Mouse (Mus musculus) bone marrow, adult 2 months (tissue): Measurements from ENCODE around the gene Ift81. TPM values are rescaled to one million over a fixed set of nuclear protein-coding genes. Genes with fewer than 3 reads are reported as not detected.
A peak's percentile ranks its signal among the peaks of the same experiment; 100 is the strongest.

Experiments used
- H3K27ac ChIP-seq: fragments of 200-500 bp; 2 replicates; pipeline ENCODE4 v1.5.1; 2012; ENCODE audit warnings: low read depth, mild to moderate bottlenecking, control low read depth, inconsistent platforms, low read length; ENCODE audit not compliant: control insufficient read depth, poor library complexity, insufficient read depth
- H3K4me1 ChIP-seq: fragments of 200-500 bp; 2 replicates; pipeline ENCODE4 v1.6.1; 2011; ENCODE audit warnings: low read length; ENCODE audit not compliant: control insufficient read depth, insufficient read depth
- H3K4me3 ChIP-seq: fragments of 200-500 bp; replicated peaks from 2 replicates; pipeline ENCODE3; 2011; ENCODE audit warnings: mild to moderate bottlenecking, low read depth, low read length, control low read depth; ENCODE audit not compliant: control insufficient read depth
- CTCF ChIP-seq: fragments of 200-500 bp; IDR thresholded peaks from 2 replicates; pipeline ENCODE4 v1.5.1; 2011; ENCODE audit warnings: low read length, control low read depth; ENCODE audit not compliant: control insufficient read depth, insufficient read depth
- POLR2A ChIP-seq: fragments of 200-500 bp; IDR thresholded peaks from 2 replicates; pipeline ENCODE4 v1.6.1; 2011; ENCODE audit warnings: low read depth, mild to moderate bottlenecking, control low read depth, low read length, borderline replicate concordance; ENCODE audit not compliant: control insufficient read depth
- WGBS: fragments of 180-500 bp; shearing (Covaris S2); methylation state at CpG from one replicate; pipeline ENCODE4 v1.1.7; 2018; 5-methylcytosine and 5-hydroxymethylcytosine counted together
- polyA plus RNA-seq: library from polyadenylated mRNA; stranded (reverse); fragments of >200 nt; gene quantifications from 2 replicates; pipeline ENCODE4 v1.2.4, GENCODE M21; 2011; ENCODE audit warnings: low replicate concordance; ENCODE audit not compliant: missing spikeins, insufficient read depth, insufficient read length

Ift81 gene
- polyA plus RNA-seq = 0.86 and 2.1 TPM in 2 replicates

GRCm38 (mm10) chr5:122613908-122614732, at the start of gene Ift81:
Ift81 (minus strand) TSS chr5:122614518.
- 4% methylated on average over 66 of the region's 67 CpGs for WGBS
- TF ChIP-seq CTCF (no peak), POLR2A (no peak)
- peak within 1 kb of the TSS; percentile 51 for H3K4me3 ChIP-seq
- H3K27ac ChIP-seq = no peak within 1 kb of the TSS; the same call in 1 of the 2 replicates
- no peaks in the 10 kb centered on the region; the same call in 1 of the 2 replicates for H3K4me1 ChIP-seq

GRCm38 (mm10) chr5:122662501-122662900, 48.2 kb upstream of the Ift81 start:
- no peak overlapping the region for H3K4me3 ChIP-seq
- TF ChIP-seq CTCF (no peak), POLR2A (no peak)
- no peak overlapping the region for H3K27ac ChIP-seq
- WGBS = 58% methylated on average over 6 of the region's 6 CpGs
- H3K4me1 ChIP-seq = no peaks in the 10 kb centered on the region

- TF ChIP-seq CTCF (no peak), POLR2A (no peak)
- no peak overlapping the region for H3K4me3 ChIP-seq
- WGBS = 82% methylated on average over 12 of the region's 12 CpGs
Measured at GRCm38 (mm10) chr5:122656808-122657207, 42.5 kb upstream of the Ift81 start.

DNA sequence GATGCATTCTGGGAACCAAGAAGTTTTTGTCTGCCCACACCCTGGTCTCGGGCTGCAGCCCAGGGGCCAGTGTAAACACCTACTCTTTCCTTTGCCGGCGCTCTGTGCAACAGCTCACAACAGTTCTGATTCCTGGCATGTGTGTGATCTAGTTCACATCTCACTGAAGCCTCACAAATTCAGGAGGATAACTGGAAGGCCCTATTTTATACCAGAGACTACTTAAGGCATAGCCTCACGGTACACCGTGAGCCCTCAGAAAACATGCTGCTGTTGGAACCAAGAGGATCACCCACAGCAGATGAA, 39.9 kb upstream of the Ift81 start:
- no peak overlapping the region for H3K4me3 ChIP-seq
- WGBS = 77% methylated on average over 5 of the region's 5 CpGs
- H3K4me1 ChIP-seq = peaks cover 4% of the 10 kb centered on the region; the same call in 1 of the 2 replicates
- no peak for TF ChIP-seq POLR2A
- no peak for TF ChIP-seq CTCF
- H3K27ac ChIP-seq = no peak overlapping the region

More at GRCm38 (mm10) chr5:122656808-122657207, 42.5 kb upstream of the Ift81 start:
- no peak overlapping the region for H3K27ac ChIP-seq
- H3K4me1 ChIP-seq = peaks cover 4% of the 10 kb centered on the region; the same call in 1 of the 2 replicates

DNA sequence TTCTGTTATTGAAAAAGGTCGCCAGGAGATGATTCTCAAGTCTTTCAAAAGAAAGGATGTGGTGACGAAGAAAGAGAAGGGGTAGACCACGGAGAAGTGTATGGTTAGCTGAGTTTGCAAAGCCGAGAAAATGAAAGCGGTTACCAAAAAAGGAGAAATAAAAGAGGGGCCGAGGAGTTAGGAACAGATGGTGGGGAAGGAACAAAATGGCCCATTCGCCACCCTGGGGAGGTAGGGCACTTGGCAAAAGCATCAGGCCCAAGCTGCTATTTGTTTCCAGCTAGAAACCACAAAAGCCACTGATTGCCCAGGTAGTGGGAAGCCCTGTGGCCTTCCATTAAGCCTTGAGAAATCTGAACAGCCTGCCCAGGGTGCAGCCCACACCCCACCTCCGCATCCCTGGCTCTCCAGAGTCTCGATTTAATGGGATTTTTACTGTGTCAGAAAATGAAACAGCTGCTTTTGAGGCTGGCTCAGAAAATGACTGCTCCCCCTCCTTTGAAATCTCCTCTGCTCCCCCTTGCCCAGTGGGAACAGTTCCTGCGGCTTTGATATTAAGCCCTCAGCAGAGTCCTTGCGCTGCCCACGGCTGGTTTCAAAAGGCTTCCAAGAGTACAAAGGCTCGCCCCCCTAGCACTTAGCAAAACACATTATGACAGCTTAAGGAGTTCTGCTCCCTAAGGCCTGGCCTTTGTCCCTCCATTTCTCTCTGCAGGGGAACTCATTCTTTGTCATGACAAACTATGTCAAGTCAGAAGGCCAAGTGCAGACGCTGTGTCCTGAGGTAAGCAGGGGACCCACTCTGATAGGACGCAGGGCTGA, 39.3 kb upstream of the Ift81 start:
- no peak for TF ChIP-seq CTCF
- TF ChIP-seq POLR2A = no peak
- H3K27ac ChIP-seq = 0 out of 2 replicates have a peak overlapping the region, but pooled peaks have one; percentile 7
- WGBS = 23% methylated on average over 15 of the region's 15 CpGs
- peak overlapping the region; percentile 23 for H3K4me3 ChIP-seq
- peaks cover 4% of the 10 kb centered on the region; the same call in 1 of the 2 replicates for H3K4me1 ChIP-seq

DNA sequence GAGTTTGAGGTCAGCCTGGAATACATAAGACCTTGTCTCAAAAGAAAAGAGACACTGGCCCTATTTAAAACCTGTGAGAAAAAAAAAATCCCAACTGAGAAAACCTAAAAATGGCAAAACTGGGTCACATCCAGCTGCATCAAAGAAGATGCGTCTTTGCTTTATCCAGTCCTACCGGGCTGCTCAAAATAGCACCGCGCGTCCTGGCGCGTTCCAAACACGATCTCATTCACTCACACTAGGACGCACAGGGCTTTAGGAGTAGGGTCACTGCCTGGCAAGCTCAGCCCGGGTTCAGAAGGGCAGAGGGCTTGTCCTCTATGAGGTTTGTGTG, 38.8 kb upstream of the Ift81 start:
- Histone ChIP-seq H3K27ac (no peak overlapping the region), H3K4me3 (peak overlapping the region; percentile 23), H3K4me1 (peaks cover 4% of the 10 kb centered on the region; the same call in 1 of the 2 replicates)
- TF ChIP-seq POLR2A = no peak
- WGBS = 10% methylated on average over 10 of the region's 10 CpGs

DNA sequence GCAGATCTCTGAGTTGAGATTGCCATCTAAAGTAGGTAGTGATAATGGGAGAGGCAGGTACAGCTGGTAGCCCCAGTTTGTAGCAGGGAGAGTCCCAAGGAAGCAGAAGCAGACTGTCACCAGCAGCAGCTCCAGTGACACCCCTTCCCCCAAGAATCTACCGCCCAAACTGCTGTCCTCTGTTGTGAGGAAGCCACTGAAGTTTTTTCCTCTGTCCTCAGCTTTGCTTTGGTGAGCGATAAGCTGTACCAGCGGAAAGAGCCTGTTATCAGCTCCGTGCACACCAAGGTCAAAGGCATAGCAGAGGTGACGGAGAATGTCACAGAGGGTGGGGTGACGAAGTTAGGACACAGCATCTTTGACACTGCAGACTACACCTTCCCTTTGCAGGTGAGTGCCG, 38.2 kb upstream of the Ift81 start:
- peaks cover 4% of the 10 kb centered on the region; the same call in 1 of the 2 replicates for H3K4me1 ChIP-seq
- TF ChIP-seq POLR2A (no peak), CTCF (no peak)
- 9% methylated on average over 7 of the region's 7 CpGs for WGBS
- H3K27ac ChIP-seq = no peak overlapping the region
- no peak overlapping the region for H3K4me3 ChIP-seq

DNA sequence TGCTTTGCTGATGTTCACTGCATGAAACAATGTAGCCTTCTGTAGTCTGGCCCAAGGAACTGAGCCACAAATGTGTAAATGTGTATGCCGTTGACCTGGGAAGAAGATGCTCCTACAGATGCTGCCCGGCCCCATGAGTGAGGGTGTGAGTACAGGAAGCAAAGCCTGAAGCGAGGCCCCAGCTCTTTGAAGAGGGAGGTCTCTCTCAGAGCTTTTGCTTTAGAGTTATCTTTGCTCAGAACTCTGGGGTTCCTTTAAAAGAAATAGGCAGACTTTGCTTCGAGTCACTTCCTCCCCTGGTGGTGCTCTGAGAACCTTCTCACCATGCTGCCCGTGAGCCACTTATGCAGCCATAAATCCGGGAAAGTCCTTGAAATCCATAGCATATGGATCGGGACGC, 35.8 kb upstream of the Ift81 start:
- H3K4me3 ChIP-seq = no peak overlapping the region
- peaks cover 6% of the 10 kb centered on the region; the same call in 1 of the 2 replicates for H3K4me1 ChIP-seq
- H3K27ac ChIP-seq = no peak overlapping the region
- no peak for TF ChIP-seq CTCF
- no peak for TF ChIP-seq POLR2A
- WGBS = 48% methylated on average over 8 of the region's 8 CpGs
